Mouse (Mus musculus): ENCODE data around the gene Angel1. TPM values are rescaled to one million over a fixed set of nuclear protein-coding genes. Genes with fewer than 3 reads are reported as not detected.

The Angel1 gene
- total RNA-seq, 2 experiments from 2014 or later = 8.3 to 8.8 TPM

DNA sequence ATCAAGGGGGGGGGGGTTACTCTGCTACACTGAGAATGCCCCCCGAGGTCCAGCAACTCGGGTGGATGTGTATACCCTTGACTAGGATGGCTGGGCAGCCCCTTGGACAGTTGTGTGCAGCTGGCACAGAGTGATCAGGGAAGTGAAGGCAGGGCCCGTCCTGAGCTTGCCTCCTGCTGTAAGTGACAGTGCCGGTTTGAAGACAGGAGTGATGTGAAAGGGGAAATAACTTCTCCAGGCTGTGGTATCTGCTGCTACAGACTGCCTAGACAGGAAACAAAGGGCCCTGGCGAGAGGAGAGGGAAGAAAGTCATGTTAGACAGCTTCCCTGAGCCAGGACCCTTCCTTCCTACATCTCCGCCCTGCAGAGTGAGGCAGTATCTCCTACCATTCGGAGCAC lies 42.6 kb downstream of the Angel1 start:
- intact Hi-C loops (cut with DNase I) = no loop called here
- no peak for DNase-seq (ENCODE audit: low spot score in 2 of 2)

DNA sequence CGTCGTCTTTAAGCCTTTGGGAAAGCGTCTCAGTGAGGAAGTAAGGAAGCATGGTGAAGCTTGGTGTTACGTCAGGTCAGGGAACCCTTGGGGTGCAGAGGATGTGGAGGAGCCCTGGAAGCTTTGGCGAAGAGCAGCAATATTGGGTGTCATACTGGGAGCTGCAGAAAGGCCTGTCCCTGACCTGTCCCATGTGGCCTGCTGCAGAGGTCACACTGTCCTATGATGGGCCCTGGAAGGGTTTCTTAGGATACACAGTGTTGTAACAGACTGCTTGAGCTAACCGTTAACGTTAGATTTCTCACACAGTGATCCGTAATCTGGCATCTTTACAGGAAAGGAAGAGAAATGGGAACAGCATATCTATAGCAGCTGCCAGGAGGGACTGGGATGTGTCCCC lies 44.1 kb downstream of the Angel1 start:
- intact Hi-C loops (cut with DNase I) = no loop called here
- DNase-seq (ENCODE audit: low spot score in 2 of 2) = no peak

DNA sequence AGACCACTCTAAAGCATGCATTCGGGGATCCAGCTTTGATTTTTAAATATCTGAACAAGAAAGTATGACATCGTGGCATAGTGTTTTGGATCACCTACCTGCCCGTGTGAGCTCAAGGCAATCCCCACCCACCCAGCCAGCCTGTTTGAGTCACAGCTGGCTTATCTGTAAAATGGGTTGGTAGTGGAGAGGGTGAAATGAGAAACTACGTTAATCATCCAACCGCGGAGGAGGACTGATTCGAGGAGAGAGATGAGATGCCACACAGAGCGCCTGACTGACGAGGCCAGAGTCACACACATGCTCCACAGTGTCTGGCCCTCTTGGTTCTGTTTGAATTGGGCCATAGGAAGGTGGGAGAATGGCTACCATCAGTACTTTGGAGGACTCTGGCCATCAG lies 44.6 kb downstream of the Angel1 start:
- intact Hi-C loops (cut with DNase I) = no loop called here
- no peak for DNase-seq (ENCODE audit: low spot score in 2 of 2)

DNA sequence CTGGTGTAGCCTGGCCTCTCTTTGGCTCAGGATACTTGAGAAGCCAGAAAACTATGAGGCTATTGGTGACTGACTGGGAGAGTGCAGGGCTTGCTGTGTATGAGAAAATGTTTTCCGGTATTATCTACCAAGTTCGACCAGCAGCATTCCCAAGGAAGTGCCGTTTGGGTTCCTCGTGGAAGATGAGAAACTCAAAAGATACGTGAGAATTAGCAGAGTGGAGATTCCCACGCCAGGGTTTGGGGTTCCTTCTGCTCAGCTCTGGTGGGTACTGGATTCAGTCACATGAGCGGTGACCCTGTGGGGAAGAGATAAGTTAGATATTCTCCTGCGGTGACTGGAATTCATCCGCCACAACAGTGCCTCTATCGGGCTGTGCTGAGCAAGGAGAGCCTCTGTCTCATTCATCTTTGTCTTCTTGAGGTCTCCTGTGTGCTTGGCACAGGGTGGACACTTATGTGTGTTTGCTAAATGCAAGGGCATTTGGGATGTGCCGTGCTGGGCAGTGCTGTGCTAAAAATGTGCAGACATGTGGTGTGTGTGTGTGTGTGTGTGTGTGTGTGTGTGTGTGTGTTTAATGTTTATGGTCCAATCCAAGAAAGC lies 45.6 kb downstream of the Angel1 start:
- intact Hi-C loops (cut with DNase I) = no loop called here
- DNase-seq (ENCODE audit: low spot score in 2 of 2) = no peak

DNA sequence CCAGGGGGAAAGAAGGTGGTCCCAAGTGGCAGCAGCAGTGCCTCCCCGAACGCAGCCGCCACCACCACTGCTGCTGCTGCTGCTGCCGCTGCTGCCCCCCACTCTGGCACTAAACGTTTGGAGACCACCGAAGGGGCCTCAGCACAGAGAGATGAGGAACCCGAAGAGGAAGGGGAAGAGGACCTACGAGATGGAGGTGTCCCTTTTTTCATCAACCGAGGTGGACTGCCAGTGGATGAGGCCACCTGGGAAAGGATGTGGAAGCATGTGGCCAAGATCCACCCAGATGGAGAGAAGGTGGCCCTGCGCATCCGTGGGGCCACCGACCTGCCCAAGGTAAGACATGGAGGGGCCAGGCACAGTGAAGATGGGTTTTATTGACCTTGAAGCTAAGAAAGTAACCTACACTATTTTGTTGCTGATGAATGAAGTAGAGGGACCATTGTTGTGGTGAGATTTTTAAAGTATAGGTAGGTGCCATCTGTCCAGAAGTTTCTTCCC lies 46.2 kb downstream of the Angel1 start:
- intact Hi-C loops (cut with DNase I) = loop anchor here (5.0 kb wide), 1 partner anchor 38 kb away; no protein-coding TSS in a partner anchor
- DNase-seq (ENCODE audit: low spot score in 2 of 2) = no peak

DNA sequence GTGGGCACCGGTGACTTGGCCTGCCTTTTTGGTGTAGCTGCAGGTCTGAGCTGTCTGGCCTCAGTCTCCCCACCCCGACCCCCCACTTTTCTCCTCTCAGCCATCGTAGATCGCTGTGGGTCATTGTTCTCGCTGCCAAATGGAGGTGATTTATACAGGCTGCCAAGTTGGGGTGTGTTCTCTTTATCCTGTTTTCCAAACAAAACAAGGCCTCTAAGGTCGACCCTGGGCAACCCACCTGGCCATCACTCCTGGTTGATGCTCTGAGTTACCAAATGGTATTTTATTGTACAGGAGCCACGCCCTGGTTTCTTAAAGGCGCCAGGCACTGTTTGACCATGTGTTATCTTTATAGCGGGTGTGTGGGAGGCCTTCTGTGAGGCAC lies 46.7 kb downstream of the Angel1 start:
- no peak for DNase-seq (ENCODE audit: low spot score in 2 of 2)
- intact Hi-C loops (cut with DNase I) = loop anchor here (5.0 kb wide), 1 partner anchor 37 kb away; no protein-coding TSS in a partner anchor

DNA sequence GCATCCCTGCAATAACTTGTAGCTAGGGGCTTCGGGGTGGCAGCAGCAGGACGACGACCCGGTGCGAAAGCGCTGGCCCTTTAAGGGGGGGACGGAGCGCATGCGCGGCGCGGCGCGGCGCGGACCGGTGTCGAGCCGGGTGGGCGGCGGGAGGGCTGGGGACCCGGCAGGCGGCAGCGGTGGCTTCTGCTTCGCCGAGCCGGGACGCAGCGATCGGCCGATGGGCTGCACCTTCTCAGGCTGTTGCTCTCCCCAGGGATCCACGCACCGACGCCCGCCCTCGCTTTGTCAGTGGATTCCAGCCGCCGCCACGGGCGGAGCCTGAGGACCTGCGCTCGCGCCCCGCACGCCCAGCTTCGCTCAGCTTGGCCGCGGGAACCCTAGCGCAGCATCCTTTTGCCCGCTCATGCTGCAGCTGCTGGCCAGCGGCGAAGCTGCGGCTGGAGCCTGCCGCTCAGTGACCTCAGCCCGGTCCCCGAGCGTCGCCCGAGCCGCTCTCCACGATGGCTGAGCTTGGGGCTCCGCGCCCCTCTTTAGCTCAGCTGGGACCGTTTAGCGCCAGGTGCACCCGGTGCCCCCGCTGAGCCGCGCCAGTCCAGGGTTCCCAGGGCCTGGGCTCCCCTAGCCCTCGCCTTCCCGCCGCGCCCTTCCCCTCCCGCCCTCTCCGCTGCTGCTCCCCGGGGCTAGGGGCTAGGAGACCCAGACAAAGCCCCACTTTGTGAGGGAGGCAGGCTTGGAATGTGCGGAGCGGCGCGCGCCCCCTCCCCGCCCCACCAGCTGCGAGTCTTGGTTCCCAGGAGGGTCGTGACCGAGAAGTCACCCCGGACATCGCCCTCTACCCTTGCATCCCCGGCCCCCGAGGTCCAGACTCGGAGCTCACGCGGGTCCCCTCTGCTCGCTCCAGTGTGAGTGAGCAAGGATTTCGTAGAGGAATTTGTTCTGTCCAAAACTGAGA lies 47.4 kb downstream of the Angel1 start, which contains the start of gene Vash1:
Vash1 (plus strand) TSS at position 110 of the 955 bp plus-strand sequence.
- intact Hi-C loops (cut with DNase I) = loop anchor here (5.0 kb wide), 1 partner anchor 37 kb away; no protein-coding TSS in a partner anchor

DNA sequence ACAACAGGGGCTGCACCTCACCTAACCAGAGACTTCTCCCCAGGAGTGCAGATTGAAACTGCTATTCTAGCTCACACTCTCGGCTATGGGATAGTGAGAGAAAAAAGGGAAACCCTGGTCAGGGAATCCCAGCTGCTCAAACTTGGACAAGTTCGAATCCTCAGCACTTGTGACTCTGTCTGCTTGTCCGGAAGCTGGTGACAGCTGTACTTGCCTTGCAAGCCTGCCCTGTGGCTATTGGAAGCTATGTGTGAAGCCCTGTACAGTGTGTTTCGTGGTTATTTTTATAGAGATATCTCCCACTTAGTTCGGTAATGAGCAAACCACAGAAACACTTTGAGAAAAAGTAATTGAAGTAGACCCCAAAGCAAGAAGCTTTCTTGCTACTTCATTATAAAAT lies 53.8 kb downstream of the Angel1 start:
- intact Hi-C loops (cut with DNase I) = no loop called here
- DNase-seq (ENCODE audit: low spot score in 2 of 2) = no peak

More for the DNA sequence above, 47.4 kb downstream of the Angel1 start, which contains the start of gene Vash1:
- peak in 1 of 2 experiments; percentile 81 for DNase-seq (ENCODE audit: low spot score in 2 of 2)

DNA sequence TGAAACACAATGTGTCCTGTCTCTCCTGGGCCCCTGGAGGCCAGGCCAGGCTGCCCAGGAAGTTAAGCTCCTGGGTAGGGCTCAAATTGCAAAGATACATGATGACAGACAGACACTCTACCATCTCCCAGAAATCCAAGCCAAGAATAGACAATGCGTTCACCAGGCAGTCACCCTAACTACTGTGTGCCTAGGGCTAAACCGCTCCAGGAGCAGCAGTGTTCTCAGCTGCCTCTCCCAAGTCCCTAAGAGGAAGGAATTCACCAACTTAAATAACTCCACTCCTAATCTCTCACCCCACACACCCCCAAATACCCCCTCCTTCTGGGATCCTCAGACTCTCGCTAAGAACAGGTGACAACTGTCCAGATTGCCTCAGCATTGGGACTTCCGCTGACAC lies 54.2 kb downstream of the Angel1 start:
- DNase-seq (ENCODE audit: low spot score in 2 of 2) = no peak
- intact Hi-C loops (cut with DNase I) = no loop called here

DNA sequence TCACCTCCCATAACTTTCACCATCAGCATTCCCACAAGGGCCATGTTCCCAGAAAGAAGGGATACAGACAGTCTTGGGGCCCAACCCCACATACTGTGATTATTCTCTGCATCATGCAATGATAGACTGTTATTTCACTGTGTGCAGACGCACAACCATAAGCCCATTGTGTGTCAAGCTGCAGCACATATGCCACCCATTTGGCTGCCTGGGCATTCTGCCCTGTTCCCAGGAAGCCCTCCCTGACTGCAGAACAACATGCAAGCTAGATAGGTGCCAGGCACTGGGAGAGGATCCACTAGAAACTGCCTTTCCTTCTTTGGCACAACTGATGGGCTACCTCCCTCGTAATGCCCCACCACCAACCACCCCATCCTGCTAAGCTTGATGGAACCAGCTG lies 57.9 kb downstream of the Angel1 start:
- no peak for DNase-seq (ENCODE audit: low spot score in 2 of 2)
- intact Hi-C loops (cut with DNase I) = no loop called here

DNA sequence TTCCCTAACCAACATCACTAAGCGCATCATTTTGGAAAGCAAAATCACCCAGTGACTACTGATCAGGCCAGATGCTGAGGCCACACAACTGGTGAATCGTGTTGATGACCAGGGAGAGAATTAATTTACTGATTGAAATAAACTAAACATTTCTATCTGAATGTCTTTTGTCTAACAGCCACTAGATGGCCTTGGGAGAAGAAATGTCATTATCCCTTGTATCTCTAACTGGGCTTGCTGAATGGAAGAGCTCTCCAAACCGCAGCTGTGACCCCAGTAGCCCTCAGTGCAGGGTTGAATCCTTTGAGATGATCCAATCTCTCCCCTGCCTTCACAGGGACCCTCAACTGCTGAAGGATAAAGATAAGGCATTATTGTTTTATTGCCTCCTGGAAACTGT lies 60.6 kb downstream of the Angel1 start:
- DNase-seq (ENCODE audit: low spot score in 2 of 2) = no peak
- intact Hi-C loops (cut with DNase I) = no loop called here

DNA sequence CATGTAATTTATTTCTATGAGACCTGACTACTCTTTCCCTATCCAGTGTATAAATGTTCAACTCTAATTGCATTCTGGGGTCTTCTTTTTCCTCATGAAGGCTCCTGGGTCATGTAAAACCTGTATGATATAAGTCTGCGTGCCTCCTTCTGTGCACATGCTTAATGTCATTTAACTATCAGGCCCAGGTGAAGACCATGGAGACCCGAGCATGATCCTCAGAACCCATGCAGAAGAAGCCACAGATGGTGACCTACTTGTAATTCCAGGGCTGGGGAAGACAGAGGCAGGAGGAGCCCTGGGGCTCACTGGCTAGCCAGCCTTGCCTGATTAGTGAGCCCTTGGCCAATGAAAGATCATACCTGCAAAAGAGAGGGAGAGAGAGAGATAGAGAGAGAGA lies 65.8 kb downstream of the Angel1 start:
- DNase-seq (ENCODE audit: low spot score in 2 of 2) = no peak
- intact Hi-C loops (cut with DNase I) = no loop called here

DNA sequence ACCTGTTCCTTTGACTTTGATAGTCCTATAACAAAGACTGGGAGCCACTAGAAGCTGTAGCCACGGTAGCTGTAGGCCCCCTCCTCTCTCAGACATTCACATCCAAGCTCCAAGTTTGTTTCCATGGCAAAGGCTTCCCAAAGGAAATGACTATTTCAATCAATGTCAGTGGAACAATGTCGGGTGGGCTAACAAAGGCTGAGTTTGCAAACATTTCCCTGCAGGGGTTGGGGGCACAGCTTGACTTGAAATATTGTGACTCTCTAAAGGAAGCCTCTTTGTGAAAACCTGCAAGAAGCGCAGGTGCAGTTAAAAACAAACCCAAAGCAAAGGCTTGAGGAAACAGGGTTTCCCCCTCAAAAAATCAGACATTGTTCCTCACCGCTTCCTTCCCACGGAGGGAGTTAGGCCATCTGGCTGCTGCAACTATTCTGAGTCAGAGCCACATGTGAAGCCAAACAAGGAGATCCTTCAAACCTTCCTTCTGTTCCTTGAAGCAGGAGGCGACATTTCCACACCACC lies 66.8 kb downstream of the Angel1 start:
- peak; percentile 61 to 69 for DNase-seq (ENCODE audit: low spot score in 2 of 2)
- intact Hi-C loops (cut with DNase I) = no loop called here

DNA sequence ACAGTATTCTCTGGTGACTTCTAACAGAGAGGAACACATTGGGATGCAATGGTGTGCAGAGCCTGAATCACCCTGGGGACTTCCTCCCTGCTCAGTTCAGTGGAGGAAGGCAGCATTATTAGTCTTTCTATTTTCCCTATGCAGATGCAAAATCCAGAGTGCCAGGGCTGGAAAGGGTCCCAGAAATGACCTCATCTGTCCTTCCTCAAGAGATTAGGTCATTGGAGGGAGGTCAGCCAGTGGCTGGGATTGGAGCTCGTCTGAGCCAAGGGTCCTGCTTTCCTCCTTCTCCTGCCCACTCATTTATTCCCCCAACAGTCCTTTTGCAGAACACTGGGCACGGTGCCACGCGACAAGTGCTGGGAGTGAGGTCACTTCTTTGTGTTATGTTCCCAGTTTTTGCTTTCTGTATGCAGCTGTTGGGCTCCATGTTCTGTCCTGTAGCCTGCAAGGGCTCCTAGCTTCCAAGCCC lies 73.7 kb downstream of the Angel1 start:
- peak; percentile 73 to 78 for DNase-seq (ENCODE audit: low spot score in 2 of 2)
- intact Hi-C loops (cut with DNase I) = no loop called here

DNA sequence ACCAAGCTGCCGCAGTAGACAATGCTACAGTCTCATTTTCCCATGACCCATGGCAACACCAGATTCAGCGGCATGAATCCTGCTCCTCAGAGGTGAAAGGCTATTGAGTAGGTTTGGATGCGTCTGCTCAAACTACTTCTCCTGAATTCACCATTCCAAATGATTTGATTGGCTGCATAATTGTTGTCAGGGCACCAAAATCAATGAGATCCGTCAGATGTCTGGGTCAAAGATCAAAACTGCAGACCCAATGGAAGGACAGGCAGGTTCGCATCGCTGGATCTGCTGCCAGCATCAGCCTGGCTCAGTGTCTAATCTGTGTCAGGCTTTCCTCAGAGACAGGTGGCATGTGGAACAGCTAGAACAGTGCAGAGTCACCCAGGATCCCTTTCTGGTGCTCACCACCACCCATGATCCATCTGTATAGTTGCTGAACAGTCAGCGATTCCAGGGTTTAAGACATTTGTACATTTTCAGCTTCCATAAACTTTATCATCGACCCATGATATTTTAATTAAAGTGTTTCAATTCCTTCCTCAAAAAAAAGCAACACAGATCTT lies 74.9 kb downstream of the Angel1 start:
- intact Hi-C loops (cut with DNase I) = no loop called here

More for the DNA sequence above, 74.9 kb downstream of the Angel1 start:
- no peak for DNase-seq (ENCODE audit: low spot score in 2 of 2)

Other genes with a start within 250 kb of the Angel1 start
- gene Vash1, start 47.8 kb downstream of the Angel1 start, total RNA-seq (2021) = 10 to 100 TPM; 67.5 to 70.2 TPM
- gene Lrrc74a, start 7.9 kb upstream of the Angel1 start, total RNA-seq (2021) = not detected
- 10 to 100 TPM; 74.0 to 78.2 TPM for gene Irf2bpl, start 158.3 kb upstream of the Angel1 start, total RNA-seq (2021)
- 10 to 100 TPM; 71.2 to 72.2 TPM for gene Cipc, start 220.6 kb upstream of the Angel1 start, total RNA-seq (2021)

All from left cerebral cortex, postnatal 14 days (tissue).